Mouse (Mus musculus): ENCODE data around the gene Glra2. TPM values are rescaled to one million over a fixed set of nuclear protein-coding genes. Genes with fewer than 3 reads are reported as not detected.
A peak's percentile ranks its signal among the peaks of the same experiment; 100 is the strongest.
"Not testable (repeated sequence)": the region's sequence is repeated elsewhere in the genome, so short reads cannot be mapped to it uniquely, and the experiment has no call there.

Glra2 gene
- not detected in 2 replicates for polyA plus RNA-seq (2015; fragmentation: Nextera tagmentation; extraction: Ambion mirVana)

DNA sequence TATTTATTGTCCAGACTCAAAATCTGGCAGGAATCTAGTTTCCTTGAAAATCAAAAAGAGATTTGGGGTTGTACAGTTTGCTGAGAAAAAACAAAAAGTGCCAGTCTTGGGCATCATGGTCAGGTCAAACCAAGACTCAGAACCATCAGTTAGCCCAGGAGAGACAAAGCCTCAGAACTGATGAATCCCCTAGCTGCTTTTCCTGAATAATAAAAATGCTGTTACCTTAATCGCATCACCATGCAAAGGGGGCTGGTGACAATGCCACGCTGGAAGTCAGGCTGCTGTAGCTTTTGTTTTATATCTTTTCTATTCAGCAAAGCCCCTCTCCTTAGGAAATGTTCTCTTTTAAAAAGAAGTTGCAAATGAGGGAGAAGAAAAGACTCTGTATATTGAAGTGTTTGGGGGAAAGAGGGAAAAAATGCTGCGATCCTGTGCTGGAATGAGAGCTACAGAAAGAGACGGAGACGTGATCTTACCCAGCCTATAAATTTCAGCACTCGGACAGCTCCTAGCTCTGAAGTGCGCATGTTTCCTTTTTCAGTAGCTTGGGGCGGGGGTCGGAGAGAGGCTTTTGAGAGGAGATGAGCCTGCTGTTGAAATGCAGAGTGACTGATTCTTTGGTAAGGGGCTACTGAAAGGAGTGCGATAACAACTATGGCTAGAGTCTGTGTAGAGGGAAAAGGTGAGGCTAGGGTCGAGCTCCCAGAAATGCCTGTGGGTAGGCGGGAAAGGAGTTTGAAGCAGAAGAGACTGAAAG, at the start of gene Glra2:
Gene Glra2 (minus strand): TSS at position 455 of the 760 bp plus-strand sequence.
- H3K4me1 ChIP-seq (ENCODE audit: insufficient read depth, low read length): no peaks in the 10 kb centered on the region
- no peak within 1 kb of the TSS for H3K27ac ChIP-seq (ENCODE audit: low read length)
- no peak for ATAC-seq (ENCODE audit: low FRiP score, low TSS enrichment)
- H3K4me3 ChIP-seq (ENCODE audit: low read length): peak within 1 kb of the TSS; percentile 23
- 17% methylated on average over 12 of the region's 12 CpGs for WGBS
- no peak within 1 kb of the TSS for H3K9ac ChIP-seq (replicated peaks; ENCODE audit: low read length)
- H3K27me3 ChIP-seq (ENCODE audit: insufficient read depth, low read length): peaks cover 1% of the 10 kb centered on the region; the same call in 1 of the 2 replicates
- peak within 1 kb of the TSS; percentile 49 for H3K4me2 ChIP-seq (replicated peaks; ENCODE audit: low read depth, low read length)
- no peaks in the 10 kb centered on the region for H3K36me3 ChIP-seq (ENCODE audit: insufficient read depth, low read length)
- H3K9me3 ChIP-seq (ENCODE audit: low read length): no peaks in the 10 kb centered on the region

DNA sequence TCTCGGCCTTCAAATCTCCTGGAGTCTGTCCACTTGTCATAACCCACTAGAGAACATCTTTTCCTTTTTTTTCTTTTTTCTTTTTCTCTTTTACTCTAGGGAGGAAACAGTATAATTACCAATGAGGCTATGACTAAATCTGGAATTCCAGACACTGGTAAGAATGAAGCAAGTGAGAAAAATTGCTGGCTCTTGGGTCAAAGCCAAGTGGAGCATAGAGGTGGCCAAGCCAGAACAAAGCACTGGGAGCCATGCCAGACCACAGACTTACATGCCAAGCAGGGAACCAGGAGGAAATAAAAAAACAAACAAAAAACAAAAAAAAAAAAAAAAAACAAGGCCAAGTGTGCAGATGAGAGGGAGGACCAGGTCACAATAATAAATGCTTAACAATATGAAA, 35.6 kb upstream of the Glra2 start:
- Histone ChIP-seq H3K27ac (ENCODE audit: low read length) (no peak overlapping the region), H3K9ac (replicated peaks; ENCODE audit: low read length) (no peak overlapping the region), H3K9me3 (ENCODE audit: low read length) (no peaks in the 10 kb centered on the region), H3K4me2 (replicated peaks; ENCODE audit: low read depth, low read length) (no peak overlapping the region), H3K4me1 (ENCODE audit: insufficient read depth, low read length) (no peaks in the 10 kb centered on the region), H3K27me3 (ENCODE audit: insufficient read depth, low read length) (no peaks in the 10 kb centered on the region), H3K4me3 (ENCODE audit: low read length) (no peak overlapping the region), H3K36me3 (ENCODE audit: insufficient read depth, low read length) (no peaks in the 10 kb centered on the region)
- ATAC-seq (ENCODE audit: low FRiP score, low TSS enrichment): no peak
- 56% methylated on average over 1 of the region's 1 CpGs for WGBS

DNA sequence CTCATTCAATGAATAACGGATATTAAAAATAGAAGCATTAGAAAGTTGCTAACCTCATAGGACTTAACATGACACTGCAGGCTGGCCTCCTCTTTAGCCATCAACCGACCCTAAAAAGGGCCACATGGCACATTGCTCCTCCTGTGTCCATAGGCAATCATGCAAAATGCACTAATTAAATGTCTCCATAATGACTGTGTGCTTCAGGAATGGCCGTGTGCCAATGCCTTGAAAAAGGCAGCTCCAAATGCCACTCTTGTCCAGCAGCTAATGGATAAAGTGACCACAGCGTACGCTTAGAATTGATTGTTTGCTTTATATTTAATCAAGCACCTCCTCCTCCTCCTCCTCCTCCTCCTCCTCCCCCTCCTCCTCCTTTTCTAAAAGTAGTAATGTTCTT, 17.4 kb upstream of the Glra2 start:
- 83% methylated on average over 5 of the region's 5 CpGs for WGBS

DNA sequence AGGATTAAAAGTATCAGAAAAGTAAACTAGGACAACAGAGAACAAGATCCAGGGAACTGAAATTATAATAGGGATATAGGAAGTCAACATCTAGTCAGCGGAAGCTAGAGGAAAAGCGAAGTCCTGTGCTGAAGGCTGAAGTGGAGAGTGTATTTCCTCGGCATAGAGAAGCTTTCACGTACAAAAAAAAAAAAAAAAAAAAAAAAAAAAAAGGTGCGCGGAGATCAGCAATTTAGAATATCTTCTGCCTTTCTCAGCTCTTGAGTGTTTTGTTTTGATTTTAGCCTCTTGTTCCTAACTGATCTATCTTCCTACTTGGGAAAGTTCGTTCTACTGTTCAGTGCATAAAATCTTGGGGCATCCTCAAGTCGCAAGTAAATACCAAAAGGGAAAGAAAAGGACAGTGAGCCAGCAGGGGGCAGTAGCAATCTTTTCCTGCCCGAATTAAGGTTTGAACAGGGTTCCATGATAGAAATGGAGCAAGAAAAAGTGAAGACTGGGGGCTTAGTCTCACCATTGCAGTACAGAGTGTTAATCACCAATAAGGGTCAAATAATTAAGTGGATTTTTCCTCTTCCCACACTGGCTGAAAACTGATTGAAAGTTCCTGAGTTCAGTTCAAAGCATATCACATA, 623 bp upstream of the Glra2 start:
- Histone ChIP-seq H3K4me1 (ENCODE audit: insufficient read depth, low read length) (no peaks in the 10 kb centered on the region), H3K27ac (ENCODE audit: low read length) (no peak overlapping the region), H3K9ac (replicated peaks; ENCODE audit: low read length) (no peak overlapping the region), H3K27me3 (ENCODE audit: insufficient read depth, low read length) (no peaks in the 10 kb centered on the region; the same call in 1 of the 2 replicates), H3K4me2 (replicated peaks; ENCODE audit: low read depth, low read length) (peak overlapping the region; percentile 49), H3K9me3 (ENCODE audit: low read length) (no peaks in the 10 kb centered on the region), H3K4me3 (ENCODE audit: low read length) (peak overlapping the region; percentile 23), H3K36me3 (ENCODE audit: insufficient read depth, low read length) (no peaks in the 10 kb centered on the region)
- WGBS: 18% methylated on average over 9 of the region's 9 CpGs
- ATAC-seq (ENCODE audit: low FRiP score, low TSS enrichment): no peak

More for the DNA sequence above, 17.4 kb upstream of the Glra2 start:
- Histone ChIP-seq H3K36me3 (ENCODE audit: insufficient read depth, low read length) (no peaks in the 10 kb centered on the region), H3K4me3 (ENCODE audit: low read length) (no peak overlapping the region), H3K9me3 (ENCODE audit: low read length) (no peaks in the 10 kb centered on the region), H3K4me2 (replicated peaks; ENCODE audit: low read depth, low read length) (no peak overlapping the region), H3K4me1 (ENCODE audit: insufficient read depth, low read length) (no peaks in the 10 kb centered on the region), H3K27me3 (ENCODE audit: insufficient read depth, low read length) (no peaks in the 10 kb centered on the region), H3K9ac (replicated peaks; ENCODE audit: low read length) (no peak overlapping the region), H3K27ac (ENCODE audit: low read length) (no peak overlapping the region)
- no peak for ATAC-seq (ENCODE audit: low FRiP score, low TSS enrichment)

DNA sequence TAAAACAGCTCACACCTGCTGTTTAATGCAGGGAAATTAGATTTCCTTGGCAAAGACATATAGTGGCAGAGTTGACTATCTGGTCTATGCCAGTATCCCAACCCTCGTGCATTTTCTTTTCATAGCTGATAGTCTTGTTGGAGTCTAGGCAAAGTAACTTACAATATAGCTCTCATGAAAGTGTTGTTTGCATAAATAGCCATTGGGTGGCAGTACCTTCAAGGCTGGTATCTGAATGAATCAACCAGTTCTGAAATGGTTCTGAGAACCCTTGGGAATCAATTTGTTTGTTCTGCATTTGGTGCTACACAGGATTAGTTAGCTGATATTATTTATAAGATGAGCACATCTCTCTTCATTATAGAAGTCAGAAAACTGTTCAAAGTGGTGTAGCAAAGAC, 133.6 kb downstream of the Glra2 start:
- no peak overlapping the region for H3K4me2 ChIP-seq (replicated peaks; ENCODE audit: low read depth, low read length)
- H3K4me3 ChIP-seq (ENCODE audit: low read length): no peak overlapping the region
- no peaks in the 10 kb centered on the region for H3K36me3 ChIP-seq (ENCODE audit: insufficient read depth, low read length)
- no peaks in the 10 kb centered on the region for H3K9me3 ChIP-seq (ENCODE audit: low read length)
- no peaks in the 10 kb centered on the region; the same call in 1 of the 2 replicates for H3K27me3 ChIP-seq (ENCODE audit: insufficient read depth, low read length)
- H3K9ac ChIP-seq (replicated peaks; ENCODE audit: low read length): no peak overlapping the region
- H3K4me1 ChIP-seq (ENCODE audit: insufficient read depth, low read length): no peaks in the 10 kb centered on the region
- WGBS: 66% methylated on average over 1 of the region's 1 CpGs
- no peak overlapping the region for H3K27ac ChIP-seq (ENCODE audit: low read length)
- ATAC-seq (ENCODE audit: low FRiP score, low TSS enrichment): no peak

DNA sequence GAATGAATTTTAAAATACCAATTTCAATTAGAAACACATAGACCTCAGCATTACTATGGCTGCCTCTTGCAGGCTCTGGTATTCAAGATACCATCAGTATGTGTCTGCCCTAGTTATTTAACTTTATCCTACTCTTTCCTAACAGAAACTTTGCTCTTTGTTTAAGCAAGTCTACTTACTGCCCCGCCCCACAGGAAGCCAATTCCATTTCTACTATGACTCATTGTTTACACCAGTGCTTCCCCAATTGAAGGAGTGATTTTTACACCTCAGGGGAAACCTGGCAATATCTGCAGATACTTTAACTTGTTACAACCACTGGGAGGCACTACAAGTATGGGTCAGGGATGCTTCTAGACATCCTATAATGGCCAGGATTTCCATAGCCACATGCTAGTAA, 136.0 kb downstream of the Glra2 start:
- no peak overlapping the region for H3K9ac ChIP-seq (replicated peaks; ENCODE audit: low read length)
- H3K4me2 ChIP-seq (replicated peaks; ENCODE audit: low read depth, low read length): no peak overlapping the region
- 57% methylated on average over 1 of the region's 1 CpGs for WGBS

DNA sequence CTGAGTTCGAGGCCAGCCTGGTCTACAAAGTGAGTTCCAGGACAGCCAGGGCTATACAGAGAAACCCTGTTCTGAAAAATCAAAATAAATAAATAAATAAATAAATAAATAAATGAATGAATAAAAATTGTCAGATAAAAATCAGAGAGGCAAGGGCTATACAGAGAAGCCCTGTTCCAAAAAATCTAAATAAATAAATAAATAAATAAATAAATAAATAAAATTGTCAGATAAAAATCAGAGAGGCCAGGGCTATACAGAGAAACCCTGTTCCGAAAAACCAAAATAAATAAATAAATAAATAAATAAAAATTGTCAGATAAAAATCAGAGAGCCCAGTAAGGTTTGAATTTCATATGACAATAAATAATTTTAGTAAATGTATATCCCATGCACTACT, 144.2 kb downstream of the Glra2 start:
- WGBS: 96% methylated on average over 2 of the region's 2 CpGs
- not testable (repeated sequence) for H3K4me1 ChIP-seq (ENCODE audit: insufficient read depth, low read length); ATAC-seq (ENCODE audit: low FRiP score, low TSS enrichment)

More for the DNA sequence above, 136.0 kb downstream of the Glra2 start:
- no peaks in the 10 kb centered on the region for H3K36me3 ChIP-seq (ENCODE audit: insufficient read depth, low read length)
- no peak for ATAC-seq (ENCODE audit: low FRiP score, low TSS enrichment)
- no peaks in the 10 kb centered on the region for H3K4me1 ChIP-seq (ENCODE audit: insufficient read depth, low read length)
- no peak overlapping the region for H3K27ac ChIP-seq (ENCODE audit: low read length)
- H3K4me3 ChIP-seq (ENCODE audit: low read length): no peak overlapping the region
- H3K27me3 ChIP-seq (ENCODE audit: insufficient read depth, low read length): no peaks in the 10 kb centered on the region; the same call in 1 of the 2 replicates
- no peaks in the 10 kb centered on the region for H3K9me3 ChIP-seq (ENCODE audit: low read length)

DNA sequence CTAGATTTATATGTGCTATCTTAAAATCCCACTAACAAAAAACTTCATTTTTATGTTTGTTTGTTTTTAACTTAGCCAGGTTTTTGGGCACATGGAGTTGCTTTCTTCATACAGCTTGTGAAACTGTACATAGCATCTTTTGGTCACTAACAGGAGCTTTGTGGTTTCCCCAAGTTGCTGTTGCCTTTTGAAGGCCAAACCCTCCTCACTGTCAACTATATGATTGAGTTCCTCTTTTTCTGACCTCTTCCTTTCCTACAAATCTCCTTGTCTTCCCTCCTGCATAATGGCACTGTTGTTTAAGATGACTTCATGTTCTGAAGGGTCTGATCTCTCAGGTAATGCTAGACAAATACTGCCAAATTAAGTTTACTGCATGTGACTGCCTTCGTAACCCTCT, 170.6 kb downstream of the Glra2 start:
- no peaks in the 10 kb centered on the region for H3K36me3 ChIP-seq (ENCODE audit: insufficient read depth, low read length)
- H3K9ac ChIP-seq (replicated peaks; ENCODE audit: low read length): no peak overlapping the region
- no peak overlapping the region for H3K4me2 ChIP-seq (replicated peaks; ENCODE audit: low read depth, low read length)
- no peak for ATAC-seq (ENCODE audit: low FRiP score, low TSS enrichment)
- 68% methylated on average over 1 of the region's 1 CpGs for WGBS
- no peak overlapping the region for H3K27ac ChIP-seq (ENCODE audit: low read length)
- no peaks in the 10 kb centered on the region for H3K4me1 ChIP-seq (ENCODE audit: insufficient read depth, low read length)
- no peaks in the 10 kb centered on the region for H3K27me3 ChIP-seq (ENCODE audit: insufficient read depth, low read length)
- H3K4me3 ChIP-seq (ENCODE audit: low read length): no peak overlapping the region
- H3K9me3 ChIP-seq (ENCODE audit: low read length): no peaks in the 10 kb centered on the region

More for the DNA sequence above, 144.2 kb downstream of the Glra2 start:
- not testable (repeated sequence) for H3K9me3 ChIP-seq (ENCODE audit: low read length); H3K9ac ChIP-seq (replicated peaks; ENCODE audit: low read length); H3K27me3 ChIP-seq (ENCODE audit: insufficient read depth, low read length); H3K36me3 ChIP-seq (ENCODE audit: insufficient read depth, low read length); H3K27ac ChIP-seq (ENCODE audit: low read length); H3K4me3 ChIP-seq (ENCODE audit: low read length); H3K4me2 ChIP-seq (replicated peaks; ENCODE audit: low read depth, low read length)

DNA sequence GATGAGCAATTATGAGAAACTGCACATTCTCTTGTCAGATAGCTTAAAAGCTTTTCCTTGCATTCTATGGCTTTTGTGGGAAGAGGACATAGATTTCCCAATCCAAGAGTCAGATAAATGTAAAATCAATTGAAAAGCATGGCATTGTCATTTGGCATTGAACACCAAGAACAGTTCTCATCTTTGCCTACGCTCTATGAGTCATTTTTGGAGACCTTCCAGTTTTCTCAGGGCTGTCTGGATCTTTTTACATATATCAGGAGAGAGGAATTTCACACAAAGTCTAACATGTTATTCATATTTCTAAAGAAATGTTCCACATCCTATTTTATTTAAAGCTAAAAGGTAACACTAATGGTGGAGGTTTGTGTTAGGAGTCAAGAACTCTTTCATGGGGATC, 223.0 kb downstream of the Glra2 start:
- no peaks in the 10 kb centered on the region for H3K36me3 ChIP-seq (ENCODE audit: insufficient read depth, low read length)
- no peak overlapping the region for H3K4me2 ChIP-seq (replicated peaks; ENCODE audit: low read depth, low read length)
- ATAC-seq (ENCODE audit: low FRiP score, low TSS enrichment): no peak
- H3K27ac ChIP-seq (ENCODE audit: low read length): no peak overlapping the region
- H3K9me3 ChIP-seq (ENCODE audit: low read length): no peaks in the 10 kb centered on the region
- H3K4me1 ChIP-seq (ENCODE audit: insufficient read depth, low read length): no peaks in the 10 kb centered on the region
- H3K27me3 ChIP-seq (ENCODE audit: insufficient read depth, low read length): no peaks in the 10 kb centered on the region
- 68% methylated on average over 1 of the region's 1 CpGs for WGBS
- H3K9ac ChIP-seq (replicated peaks; ENCODE audit: low read length): no peak overlapping the region
- H3K4me3 ChIP-seq (ENCODE audit: low read length): no peak overlapping the region
